Mouse (Mus musculus): Measurements from ENCODE around the gene E330021D16Rik. TPM values are rescaled to one million over a fixed set of nuclear protein-coding genes. Genes with fewer than 3 reads are reported as not detected.

Gene E330021D16Rik
- total RNA-seq, 2 experiments from 2014 or later: not detected

GRCm38 (mm10) chr6:136353399-136354184, 61.8 kb downstream of the E330021D16Rik start:
- peak; percentile 69 to 90 for DNase-seq (ENCODE audit: extremely low spot score in 1 of 2, low spot score in 2 of 2)
- intact Hi-C loops (cut with DNase I): loop anchor here (5.0 kb wide), 2 partner anchors 181 to 446 kb away; partner anchors contain the start of gene Grin2b

Other genes starting within 250 kb of the E330021D16Rik start
- 100 to 1,000 TPM; 318 to 347 TPM for gene Grin2b, start 242.1 kb downstream of the E330021D16Rik start, total RNA-seq (2021)
- not detected for gene Gm8994, start 88.0 kb downstream of the E330021D16Rik start, total RNA-seq (2021)
- gene Atf7ip, start 90.6 kb upstream of the E330021D16Rik start, total RNA-seq (2021): 100 to 1,000 TPM; 119 to 135 TPM
- gene Plbd1, start 246.4 kb upstream of the E330021D16Rik start, total RNA-seq (2021): under 1 TPM in 1 of 2 experiments, not detected in 1; 0.34 TPM